Mouse (Mus musculus): ENCODE data around the gene Lamtor2.

The Lamtor2 gene

DNA sequence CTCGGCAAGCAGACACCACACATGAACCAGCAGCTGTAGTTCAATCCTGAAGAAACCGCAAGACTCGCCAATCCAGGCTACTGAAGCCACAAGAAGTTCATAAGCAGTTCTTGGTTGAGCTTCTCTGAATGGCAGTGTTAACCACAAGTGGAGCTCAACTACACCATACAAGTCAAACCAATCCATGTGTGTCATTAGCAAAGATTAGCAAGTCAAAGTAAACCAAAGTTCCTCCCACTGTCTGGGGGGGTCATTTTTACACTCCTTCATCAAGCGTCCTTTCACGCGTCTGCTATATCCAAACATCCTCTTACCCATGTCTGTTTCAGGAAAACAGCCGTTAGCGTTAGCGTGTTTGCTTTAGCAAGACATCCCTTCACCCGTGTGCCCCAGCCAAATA is 17.5 kb upstream of the Lamtor2 start:
- in situ Hi-C loops (cut with MboI; ENCODE audit: low pct_unique_long_range_greater_than_20kb in 1 of 2, low sequenced_read_pairs in 2 of 2, unreplicated experiment in 1 of 2) = no loop called here

DNA sequence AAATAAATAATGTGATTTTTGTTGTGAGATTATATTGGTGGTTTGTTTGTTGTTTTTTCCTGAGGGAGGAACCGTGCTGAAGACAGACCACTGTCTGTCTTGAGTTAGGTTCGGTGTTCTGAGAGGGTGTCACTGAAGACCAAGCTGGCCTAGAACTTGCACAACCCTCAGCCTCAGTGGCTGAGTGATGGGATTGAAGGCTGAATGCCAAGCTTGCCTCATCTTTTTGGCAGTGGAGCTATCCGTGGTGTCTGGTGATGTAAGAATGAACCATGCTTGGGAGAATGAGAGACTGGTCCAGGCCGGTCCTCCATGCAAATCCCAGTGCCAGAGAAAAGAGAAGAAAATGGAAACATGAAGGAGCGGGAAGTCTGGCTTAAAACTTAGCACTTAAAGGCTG is 16.8 kb upstream of the Lamtor2 start:
- in situ Hi-C loops (cut with MboI; ENCODE audit: low pct_unique_long_range_greater_than_20kb in 1 of 2, low sequenced_read_pairs in 2 of 2, unreplicated experiment in 1 of 2) = no loop called here

DNA sequence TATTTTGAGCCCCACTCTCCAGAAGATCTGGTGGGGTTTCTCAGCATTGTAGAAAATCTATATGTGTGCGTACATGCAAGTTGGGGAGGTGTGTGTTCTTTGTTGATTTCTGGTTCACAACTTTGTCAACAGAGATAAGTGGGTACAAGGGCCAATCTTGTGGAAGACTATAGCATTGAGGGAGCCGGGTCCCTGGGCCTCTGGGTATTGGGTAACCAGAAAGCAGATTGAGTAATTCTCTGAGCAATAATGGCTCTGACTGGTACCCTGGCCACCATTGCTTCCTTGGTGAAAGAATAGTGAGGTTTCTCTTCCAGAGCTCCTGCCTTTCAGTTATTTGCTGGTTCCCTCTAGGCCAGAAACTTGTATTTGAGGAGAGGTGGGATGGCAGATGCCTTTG is 16.2 kb upstream of the Lamtor2 start:
- in situ Hi-C loops (cut with MboI; ENCODE audit: low pct_unique_long_range_greater_than_20kb in 1 of 2, low sequenced_read_pairs in 2 of 2, unreplicated experiment in 1 of 2) = no loop called here

DNA sequence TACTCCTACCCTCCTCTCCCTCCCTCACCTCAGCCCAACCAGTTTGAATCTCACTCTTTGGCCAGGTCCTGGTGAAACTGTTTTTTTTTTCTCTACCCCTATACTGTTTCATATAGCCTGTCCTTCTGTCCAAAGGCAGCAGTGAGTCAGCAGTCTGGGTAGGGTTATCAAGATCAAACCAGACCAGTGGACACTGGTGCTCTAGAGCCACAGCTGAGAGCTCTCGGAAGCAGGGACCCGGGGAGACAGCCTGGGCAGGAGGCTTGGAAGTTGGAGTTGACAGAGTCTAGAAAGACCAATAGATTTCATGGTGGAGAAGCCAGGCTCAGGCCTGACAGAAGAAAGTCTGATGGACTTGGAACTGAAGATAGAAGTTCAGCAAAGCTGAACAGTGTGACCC is 15.7 kb upstream of the Lamtor2 start:
- in situ Hi-C loops (cut with MboI; ENCODE audit: low pct_unique_long_range_greater_than_20kb in 1 of 2, low sequenced_read_pairs in 2 of 2, unreplicated experiment in 1 of 2) = no loop called here

DNA sequence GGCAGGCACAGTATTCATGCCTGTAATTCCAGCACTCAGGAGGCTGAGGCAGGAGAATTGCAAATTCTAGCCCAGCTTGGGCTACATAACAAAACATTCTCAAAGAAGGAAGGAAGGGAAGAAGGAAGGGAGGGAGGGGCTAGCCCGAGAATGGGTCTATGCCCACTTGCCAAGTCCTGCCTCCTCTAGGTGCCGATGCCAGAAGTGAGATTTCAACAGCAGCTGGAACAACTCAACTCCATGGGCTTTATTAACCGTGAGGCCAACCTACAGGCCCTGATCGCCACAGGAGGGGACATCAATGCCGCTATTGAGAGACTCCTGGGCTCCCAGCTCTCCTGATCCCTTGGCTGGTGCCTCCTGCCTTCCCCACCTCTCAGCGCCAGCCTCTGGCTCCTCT is 15.0 kb upstream of the Lamtor2 start:
- in situ Hi-C loops (cut with MboI; ENCODE audit: low pct_unique_long_range_greater_than_20kb in 1 of 2, low sequenced_read_pairs in 2 of 2, unreplicated experiment in 1 of 2) = no loop called here

DNA sequence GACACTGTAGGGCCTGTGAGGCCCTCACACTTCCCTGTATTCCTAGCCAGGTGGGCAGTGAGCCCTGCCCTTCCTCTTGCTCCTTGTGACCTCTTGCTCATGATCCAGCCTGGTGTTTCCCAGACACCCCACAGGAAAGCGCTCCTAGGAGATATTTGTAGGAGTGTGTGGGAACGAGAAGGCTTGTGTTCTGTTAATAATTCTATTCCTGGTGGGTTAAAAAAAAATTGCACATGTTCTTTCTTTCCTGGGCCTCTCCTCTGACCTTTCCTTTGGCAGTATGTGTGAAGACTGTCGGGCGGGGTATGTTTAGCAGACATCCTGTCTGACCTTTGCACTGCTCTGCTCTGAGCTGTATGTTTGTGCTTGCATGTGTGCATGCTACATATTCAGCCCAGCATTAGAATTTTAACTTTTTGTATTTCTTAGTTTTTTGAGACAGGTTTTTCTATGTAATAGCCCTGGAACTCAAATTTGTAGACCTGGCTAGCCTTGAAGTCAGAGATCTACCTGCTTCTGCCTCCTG is 13.7 kb upstream of the Lamtor2 start:
- in situ Hi-C loops (cut with MboI; ENCODE audit: low pct_unique_long_range_greater_than_20kb in 1 of 2, low sequenced_read_pairs in 2 of 2, unreplicated experiment in 1 of 2) = no loop called here

DNA sequence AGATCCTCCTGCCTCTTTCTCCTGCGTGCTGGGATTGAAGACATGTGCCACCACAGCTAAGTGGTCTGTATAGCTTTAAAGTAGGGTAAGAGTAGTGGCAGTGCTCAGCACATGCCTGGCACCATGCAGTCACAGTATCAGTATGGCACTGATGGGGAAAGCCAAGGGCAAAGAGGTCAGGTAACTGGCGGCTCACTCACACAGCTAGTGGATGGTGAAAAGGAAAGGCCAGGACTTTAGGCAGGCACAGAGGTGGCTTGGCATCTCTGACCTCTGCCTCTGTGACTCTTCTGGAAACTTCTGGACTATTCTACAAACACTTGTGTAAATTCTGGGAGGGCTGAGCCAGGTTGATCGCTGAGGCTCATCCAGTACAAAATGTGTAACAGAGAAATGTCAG is 13.2 kb upstream of the Lamtor2 start:
- in situ Hi-C loops (cut with MboI; ENCODE audit: low pct_unique_long_range_greater_than_20kb in 1 of 2, low sequenced_read_pairs in 2 of 2, unreplicated experiment in 1 of 2) = no loop called here

DNA sequence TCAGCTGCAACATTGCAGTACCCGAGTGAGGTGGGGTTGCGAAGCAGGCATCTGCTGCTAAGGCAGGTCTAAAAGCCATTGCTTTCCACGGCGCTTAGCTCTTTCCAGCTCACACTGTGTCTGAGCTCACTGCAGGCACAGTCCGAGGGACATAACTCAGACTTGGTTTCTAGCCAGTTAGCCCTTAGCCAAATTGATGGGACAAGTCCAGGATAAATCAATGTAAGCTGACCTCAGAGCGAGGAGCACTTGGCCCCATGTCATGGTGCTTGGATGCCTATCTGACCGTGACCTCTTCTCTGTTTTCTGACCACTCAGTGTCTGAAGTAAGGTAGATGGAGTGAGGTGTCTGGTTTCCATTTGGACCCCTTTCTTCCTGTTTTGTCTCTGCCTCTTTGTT is 11.1 kb upstream of the Lamtor2 start:
- in situ Hi-C loops (cut with MboI; ENCODE audit: low pct_unique_long_range_greater_than_20kb in 1 of 2, low sequenced_read_pairs in 2 of 2, unreplicated experiment in 1 of 2) = no loop called here

DNA sequence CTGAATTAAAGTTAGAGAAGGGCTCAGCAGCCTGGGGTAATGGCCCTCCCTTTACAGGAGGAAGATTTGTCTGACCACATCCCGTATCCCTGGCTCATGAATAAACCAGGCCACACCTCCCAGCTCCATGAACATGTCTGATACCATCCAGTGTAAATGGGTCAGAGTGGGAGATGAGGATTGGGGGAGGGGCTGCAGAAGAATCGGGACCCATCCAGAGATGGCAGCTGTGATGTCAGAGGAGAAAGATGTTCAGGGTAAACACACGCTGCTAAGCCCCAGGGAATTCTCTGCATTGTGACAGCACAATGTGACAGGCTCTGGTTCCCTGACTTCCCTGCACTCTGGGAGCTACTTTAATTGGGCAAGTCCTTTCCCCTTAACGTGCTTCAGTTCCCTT is 10.6 kb upstream of the Lamtor2 start:
- in situ Hi-C loops (cut with MboI; ENCODE audit: low pct_unique_long_range_greater_than_20kb in 1 of 2, low sequenced_read_pairs in 2 of 2, unreplicated experiment in 1 of 2) = no loop called here

DNA sequence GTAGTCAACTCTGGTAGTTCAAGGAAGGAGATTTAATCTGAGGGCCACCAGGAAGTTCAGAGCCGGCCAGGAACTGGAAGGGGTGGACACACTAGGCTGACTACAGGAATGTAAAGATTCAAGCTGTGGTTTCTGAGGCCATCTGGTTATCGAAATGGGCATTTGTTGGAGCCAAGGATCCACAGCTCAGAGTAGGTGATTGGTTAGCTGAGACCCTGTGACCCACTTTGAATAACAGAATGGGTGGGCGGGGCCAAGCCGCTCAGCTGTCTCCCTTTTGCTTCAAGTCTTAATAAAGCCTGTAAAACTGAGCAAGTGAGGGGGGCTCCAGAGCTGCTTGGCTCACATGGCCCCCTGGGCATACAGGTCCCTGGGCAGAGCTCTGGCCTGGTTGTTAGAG is 9.1 kb upstream of the Lamtor2 start:
- in situ Hi-C loops (cut with MboI; ENCODE audit: low pct_unique_long_range_greater_than_20kb in 1 of 2, low sequenced_read_pairs in 2 of 2, unreplicated experiment in 1 of 2) = no loop called here

DNA sequence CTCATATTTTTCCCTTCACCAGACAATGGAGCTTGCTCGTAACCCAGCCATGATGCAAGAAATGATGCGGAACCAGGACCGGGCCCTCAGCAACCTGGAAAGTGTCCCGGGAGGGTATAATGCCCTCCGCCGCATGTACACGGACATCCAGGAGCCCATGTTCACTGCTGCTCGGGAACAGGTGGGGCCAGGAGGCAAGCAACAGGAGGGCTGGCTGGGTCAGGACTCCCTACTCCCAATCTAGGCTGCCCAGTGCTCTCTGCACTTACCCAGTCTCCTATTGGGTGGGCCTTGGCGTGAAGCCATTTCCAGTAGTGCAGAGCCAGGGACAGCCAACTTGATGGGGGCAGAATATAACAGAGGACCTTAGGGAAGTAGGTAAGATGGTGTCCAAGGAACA is 6.7 kb upstream of the Lamtor2 start:
- in situ Hi-C loops (cut with MboI; ENCODE audit: low pct_unique_long_range_greater_than_20kb in 1 of 2, low sequenced_read_pairs in 2 of 2, unreplicated experiment in 1 of 2) = no loop called here

DNA sequence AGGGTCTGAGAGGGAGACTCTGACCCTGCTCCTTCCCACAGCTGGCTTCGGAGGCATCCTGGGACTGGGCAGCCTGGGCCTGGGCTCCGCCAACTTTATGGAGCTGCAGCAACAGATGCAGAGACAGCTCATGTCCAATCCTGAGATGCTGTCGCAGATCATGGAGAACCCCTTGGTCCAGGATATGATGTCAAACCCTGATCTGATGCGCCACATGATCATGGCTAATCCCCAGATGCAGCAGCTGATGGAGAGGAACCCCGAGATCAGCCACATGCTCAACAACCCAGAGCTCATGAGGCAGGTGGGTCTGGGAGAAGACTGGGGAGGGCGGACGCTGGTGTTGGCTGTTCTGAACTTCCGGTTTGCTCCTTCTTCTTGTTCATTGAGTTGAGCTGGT is 3.7 kb upstream of the Lamtor2 start:
- in situ Hi-C loops (cut with MboI; ENCODE audit: low pct_unique_long_range_greater_than_20kb in 1 of 2, low sequenced_read_pairs in 2 of 2, unreplicated experiment in 1 of 2) = no loop called here

DNA sequence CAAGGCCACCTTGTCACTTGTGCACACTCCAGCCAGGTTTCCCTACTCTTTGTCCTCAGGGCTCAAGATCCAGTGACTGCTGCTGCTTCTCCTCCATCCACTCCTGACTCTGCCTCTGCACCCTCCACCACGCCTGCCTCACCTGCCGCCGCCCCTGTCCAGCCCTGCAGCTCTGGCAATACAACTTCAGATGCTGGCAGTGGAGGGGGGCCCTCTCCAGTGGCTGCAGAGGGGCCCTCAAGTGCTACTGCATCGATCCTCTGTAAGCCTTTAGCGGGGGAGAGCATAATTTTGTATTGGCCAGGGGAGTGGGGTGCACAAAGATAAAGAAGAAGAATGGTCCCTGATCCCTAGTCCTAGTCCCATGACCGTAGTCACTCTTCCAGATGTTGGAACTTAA is 2.9 kb upstream of the Lamtor2 start:
- in situ Hi-C loops (cut with MboI; ENCODE audit: low pct_unique_long_range_greater_than_20kb in 1 of 2, low sequenced_read_pairs in 2 of 2, unreplicated experiment in 1 of 2) = no loop called here

DNA sequence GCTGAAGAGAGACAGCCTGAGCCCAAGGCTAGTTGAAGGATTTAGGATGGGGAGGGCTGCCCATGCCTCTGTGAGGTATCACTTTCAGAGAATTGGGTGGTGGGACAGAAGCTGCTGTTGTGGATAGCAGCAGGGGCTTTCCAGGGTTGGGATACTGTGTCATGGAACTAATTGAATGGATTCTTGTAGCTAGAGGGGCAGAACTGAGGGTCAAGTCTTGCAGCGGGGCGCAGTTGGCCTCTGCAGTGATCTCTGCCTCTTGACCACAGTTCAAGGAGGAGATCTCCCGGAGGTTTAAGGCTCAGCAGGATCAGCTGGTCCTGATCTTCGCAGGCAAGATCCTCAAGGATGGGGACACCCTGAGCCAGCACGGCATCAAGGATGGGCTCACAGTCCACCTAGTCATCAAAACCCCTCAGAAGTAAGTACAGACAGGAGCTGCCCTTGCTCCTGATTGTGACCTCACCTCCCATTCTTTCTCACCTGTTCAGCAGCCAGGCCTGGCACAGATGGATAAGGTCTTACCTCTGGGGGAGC is 2.3 kb upstream of the Lamtor2 start:
- in situ Hi-C loops (cut with MboI; ENCODE audit: low pct_unique_long_range_greater_than_20kb in 1 of 2, low sequenced_read_pairs in 2 of 2, unreplicated experiment in 1 of 2) = no loop called here

DNA sequence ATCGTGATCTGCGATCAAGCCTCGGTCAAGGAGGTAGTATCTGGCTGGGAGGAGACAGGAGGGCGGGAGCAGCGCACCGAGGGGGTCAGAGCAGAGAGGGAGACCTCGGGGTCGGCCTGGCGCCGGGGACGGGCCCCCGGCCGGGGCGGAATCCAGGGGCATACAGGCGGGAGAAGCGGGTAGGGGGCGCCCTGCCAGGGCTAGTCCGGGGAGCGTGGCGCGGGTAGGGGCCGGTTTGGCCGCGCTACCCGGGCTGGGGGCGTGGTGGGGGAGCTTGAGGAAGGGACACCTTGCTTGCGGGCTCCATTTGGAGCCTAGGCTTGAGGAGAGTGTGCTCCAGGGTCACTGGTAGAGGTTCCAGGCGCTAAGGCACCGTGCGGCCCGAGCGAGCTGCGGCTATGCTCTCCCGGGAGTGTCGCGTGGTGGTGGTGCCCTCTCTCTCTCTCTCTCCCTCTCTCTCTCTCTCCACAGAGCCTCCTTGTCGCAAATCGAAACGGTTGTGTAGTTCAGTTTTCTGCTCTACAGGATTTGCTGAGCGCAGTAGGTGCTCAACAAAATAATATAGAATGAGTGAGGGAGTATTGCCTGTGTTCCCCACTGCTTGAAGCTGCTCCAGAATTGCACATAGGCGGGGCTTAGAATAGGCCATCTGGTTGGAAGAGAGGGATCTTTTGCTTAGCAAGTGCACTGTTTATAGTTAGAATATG is 1.2 kb upstream of the Lamtor2 start:
- in situ Hi-C loops (cut with MboI; ENCODE audit: low pct_unique_long_range_greater_than_20kb in 1 of 2, low sequenced_read_pairs in 2 of 2, unreplicated experiment in 1 of 2) = no loop called here

DNA sequence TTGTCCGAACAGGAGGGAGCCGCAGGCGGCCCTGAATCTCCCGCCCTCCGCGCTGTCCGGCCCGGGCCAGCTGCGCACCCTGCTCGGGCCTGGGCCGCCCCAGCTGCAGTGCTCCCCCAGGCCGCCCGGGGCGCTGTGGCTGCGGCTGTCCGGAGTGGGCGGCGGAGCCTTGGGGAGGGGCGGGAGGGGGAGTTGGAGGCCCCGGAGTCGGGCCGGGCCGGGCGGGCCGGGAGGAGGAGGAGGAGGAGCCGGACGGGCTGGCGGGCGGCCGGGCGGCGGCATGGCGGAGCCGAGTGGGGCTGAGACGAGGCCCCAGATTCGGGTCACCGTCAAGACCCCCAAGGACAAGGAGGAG is 628 bp upstream of the Lamtor2 start, which contains the start of gene Ubqln4:
Gene Ubqln4, plus strand, starts transcription at position 234 of the 355 bp plus-strand sequence.
- in situ Hi-C loops (cut with MboI; ENCODE audit: low pct_unique_long_range_greater_than_20kb in 1 of 2, low sequenced_read_pairs in 2 of 2, unreplicated experiment in 1 of 2) = no loop called here

DNA sequence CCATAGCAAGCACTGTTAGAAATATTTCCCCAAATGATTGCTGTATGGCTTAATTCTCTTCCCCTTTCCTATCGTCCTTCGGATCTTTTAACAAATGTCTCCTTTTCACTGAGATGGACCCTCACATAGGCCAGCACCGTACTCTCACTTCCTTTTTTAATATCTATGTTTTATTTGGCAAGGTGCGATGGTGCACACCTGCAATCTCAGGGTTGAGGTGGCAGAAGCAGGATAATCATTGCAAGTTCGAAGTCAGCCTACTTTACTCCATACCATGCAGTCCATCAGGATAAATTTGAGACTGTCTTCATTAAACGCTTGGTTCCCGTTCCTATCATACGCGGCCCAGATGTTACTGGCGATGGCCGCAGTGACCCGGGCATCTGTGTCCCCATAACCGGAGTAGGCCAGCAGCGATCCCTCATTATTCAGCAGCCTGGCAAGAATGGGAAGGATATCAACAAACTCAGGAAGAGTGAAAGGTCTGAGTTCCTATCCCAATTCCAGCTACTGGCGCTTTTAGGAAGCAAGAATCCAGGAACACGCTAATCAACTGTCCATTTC is 710 bp downstream of the Lamtor2 start:
- in situ Hi-C loops (cut with MboI; ENCODE audit: low pct_unique_long_range_greater_than_20kb in 1 of 2, low sequenced_read_pairs in 2 of 2, unreplicated experiment in 1 of 2) = no loop called here

DNA sequence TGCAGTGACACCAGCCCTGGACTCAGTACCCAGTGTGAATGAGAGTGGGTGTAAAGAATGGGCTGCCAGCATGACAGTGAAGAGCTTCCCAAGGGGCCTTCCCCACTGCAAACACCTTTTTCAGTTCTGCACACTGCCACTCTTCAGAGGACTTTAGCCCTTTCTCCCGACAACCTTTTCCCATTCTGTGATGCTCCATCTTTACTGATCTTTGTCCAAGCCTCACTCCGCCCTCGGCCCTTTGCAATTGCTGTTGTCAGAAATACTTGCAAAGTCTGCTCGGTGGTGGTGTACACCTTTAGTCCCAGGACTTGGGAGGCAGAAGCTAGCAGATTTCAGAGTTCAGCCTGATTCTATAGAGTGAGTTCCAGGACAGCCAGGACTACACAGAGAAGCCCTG is 1.3 kb downstream of the Lamtor2 start:
- in situ Hi-C loops (cut with MboI; ENCODE audit: low pct_unique_long_range_greater_than_20kb in 1 of 2, low sequenced_read_pairs in 2 of 2, unreplicated experiment in 1 of 2) = no loop called here

DNA sequence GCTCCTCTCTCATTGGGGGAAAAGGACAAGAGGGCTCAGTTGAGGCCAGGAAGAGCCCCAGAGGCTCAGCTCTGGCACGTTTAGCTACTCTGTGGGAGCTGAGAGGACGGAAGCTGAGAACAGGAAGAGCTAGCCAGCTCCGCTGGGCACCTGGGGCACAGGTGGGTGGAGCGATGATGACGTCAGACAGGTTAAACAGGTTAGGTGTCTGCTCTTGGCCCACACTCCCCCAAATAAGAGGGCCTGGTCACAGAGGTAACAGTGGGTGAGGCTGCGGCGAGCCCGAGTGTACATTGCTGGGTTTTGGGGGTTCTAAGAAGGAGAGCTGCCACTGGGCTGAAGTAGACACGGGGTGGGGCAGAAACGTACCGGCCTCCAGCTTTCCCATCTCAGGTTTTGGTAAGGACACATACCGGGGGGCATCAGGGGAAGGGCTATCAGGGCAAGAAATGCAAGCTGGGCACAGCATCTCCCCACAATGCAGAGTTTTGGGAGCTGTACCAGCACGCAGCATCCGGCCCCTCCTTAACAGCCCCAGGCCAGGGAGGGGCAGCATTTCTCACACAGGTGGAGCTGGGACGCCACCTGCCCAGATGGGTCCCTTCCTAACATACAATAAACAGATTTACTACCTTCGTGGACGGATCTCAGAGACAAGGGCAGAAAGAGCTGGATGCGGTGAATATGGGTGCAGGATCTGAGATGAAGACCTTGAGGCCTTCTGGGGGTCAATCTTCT is 4.5 kb downstream of the Lamtor2 start, which contains the start of gene Rab25:
Gene Rab25, minus strand, starts transcription at position 121 of the 738 bp plus-strand sequence.
- in situ Hi-C loops (cut with MboI; ENCODE audit: low pct_unique_long_range_greater_than_20kb in 1 of 2, low sequenced_read_pairs in 2 of 2, unreplicated experiment in 1 of 2) = loop anchor here in 1 of 2 experiments (10.0 kb wide), 1 partner anchor 86 kb away; no protein-coding TSS in a partner anchor

All from mouse embryonic stem cell (cell line).